Comparison of ENCODE assay signal across 8 mouse cellular contexts in the genomic region with DNA sequence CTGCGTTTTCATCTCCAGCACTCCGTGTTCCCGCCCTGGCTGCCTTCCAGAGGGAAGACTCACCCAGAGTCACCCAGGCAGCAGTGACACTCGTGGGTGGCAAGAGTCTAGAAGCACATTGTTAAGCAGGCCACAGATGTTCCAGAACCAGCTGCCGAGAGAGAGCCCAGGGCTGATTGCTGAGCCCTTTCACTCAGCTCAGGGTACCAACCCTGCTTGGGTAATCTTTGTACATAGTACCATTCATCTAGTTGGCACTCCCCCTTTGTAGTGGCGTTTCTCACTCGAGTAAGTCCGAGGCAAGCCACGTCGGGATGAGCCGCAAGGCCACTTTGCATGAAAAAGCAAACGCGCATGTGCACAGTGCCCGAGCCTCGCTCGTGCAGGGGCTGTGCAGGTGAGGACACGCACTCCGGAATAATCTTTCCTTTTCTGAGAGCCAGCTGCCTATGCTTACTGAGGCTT.
DNase-seq lines count a peak whose midpoint lies in the region; ATAC-seq and TF ChIP-seq lines count a peak whose summit lies in the region.

No protein-coding gene starts in this region.

- no peaks in the 10 kb centered on the region for H3K36me3 ChIP-seq in forebrain, postnatal 0 days (ENCODE audit: insufficient read depth)
- no peaks in the 10 kb centered on the region for H3K36me3 ChIP-seq in stomach, embryonic 15.5 days

- H3K27me3 ChIP-seq in forebrain, postnatal 0 days (ENCODE audit: insufficient read depth, low read length): no peaks in the 10 kb centered on the region
- H3K27me3 ChIP-seq in stomach, embryonic 15.5 days (replicated peaks): no peaks in the 10 kb centered on the region

- H3K4me3 ChIP-seq in forebrain, postnatal 0 days (ENCODE audit: low read depth, low read length): peak overlapping the region; percentile 39
- peak overlapping the region; percentile 28 for H3K4me3 ChIP-seq in stomach, embryonic 15.5 days (replicated peaks)

- no peak for TF ChIP-seq CTCF in forebrain, postnatal 0 days (IDR thresholded peaks at IDR 0.05; ENCODE audit: low read depth)

- H3K9me3 ChIP-seq in forebrain, postnatal 0 days (ENCODE audit: low read length): no peaks in the 10 kb centered on the region
- no peaks in the 10 kb centered on the region for H3K9me3 ChIP-seq in stomach, embryonic 15.5 days

- H3K4me2 ChIP-seq in forebrain, postnatal 0 days (ENCODE audit: low read depth): peak overlapping the region; percentile 57
- H3K4me2 ChIP-seq in stomach, embryonic 15.5 days: peak overlapping the region; percentile 44

- ATAC-seq in forebrain, postnatal 0 days: peak; percentile 79
- no peak; the same call in 1 of the 2 replicates for ATAC-seq in stomach, embryonic 15.5 days (ENCODE audit: insufficient read depth, low FRiP score, low read depth)

- peak; percentile 2 for DNase-seq in cerebellum, adult 8-10 months
- DNase-seq in cerebellum, adult 9-11 months: no peak
- DNase-seq in R1 (ENCODE audit: low read depth, low spot score): peak; percentile 60
- peak; percentile 69 for DNase-seq in forebrain, postnatal 0 days
- peak; percentile 16 for DNase-seq in left cerebral cortex, adult 11 months (ENCODE audit: low spot score)
- DNase-seq in lung, postnatal 36 days: peak; percentile 15
- no peak for DNase-seq in gastrocnemius, adult 18-20 months (ENCODE audit: low spot score)

- 0 out of 2 replicates have a peak overlapping the region, but pooled peaks have one; percentile 23 for H3K27ac ChIP-seq in forebrain, postnatal 0 days (ENCODE audit: low read depth, low read length)
- peak overlapping the region; percentile 36 for H3K27ac ChIP-seq in stomach, embryonic 15.5 days

- H3K9ac ChIP-seq in forebrain, postnatal 0 days: peak overlapping the region; percentile 38
- H3K9ac ChIP-seq in stomach, embryonic 15.5 days: no peak overlapping the region

- peaks cover 4% of the 10 kb centered on the region; the same call in 1 of the 2 replicates for H3K4me1 ChIP-seq in forebrain, postnatal 0 days (ENCODE audit: insufficient read depth)
- H3K4me1 ChIP-seq in stomach, embryonic 15.5 days: peaks cover 11% of the 10 kb centered on the region; the same call in 1 of the 2 replicates

- WGBS in forebrain, postnatal 0 days: 4% methylated on average over 18 of the region's 18 CpGs
- 22% methylated on average over 18 of the region's 18 CpGs for WGBS in stomach, embryonic 15.5 days

Comparison
In these comparisons a context has a peak if more than half of its experiments do, and no peak if none do; other contexts are left out.
1. DNase-seq: peak in cerebellum, adult 8-10 months (single experiment), R1 (single experiment), forebrain, postnatal 0 days (single experiment), left cerebral cortex, adult 11 months (single experiment) and lung, postnatal 36 days (single experiment); none in cerebellum, adult 9-11 months (single experiment) and gastrocnemius, adult 18-20 months (single experiment).